Mouse (Mus musculus) C3H10T1/2 (cell line): ENCODE results near the gene Plekhg1. TPM values are rescaled to one million over a fixed set of nuclear protein-coding genes. Genes with fewer than 3 reads are reported as not detected.

Experiments used
- polyA plus RNA-seq, 2 experiments: library from polyadenylated mRNA; unstranded; fragments of >200 nt; fragmentation: generic; extraction: Trizol; gene quantifications; one replicate each; pipeline ENCODE4 v1.2.1; 2012; ENCODE audit warnings: missing spikeins in 2 of 2

The Plekhg1 gene
- under 1 TPM in 1 of 2 experiments, not detected in 1; 0.02 TPM for polyA plus RNA-seq

GRCm38 (mm10) chr10:3740148-3740503 is at the start of gene Plekhg1:
Gene Plekhg1 (plus strand): TSS chr10:3740364.

GRCm38 (mm10) chr10:3972981-3973588 is 232.9 kb downstream of the Plekhg1 start, which contains the start of gene Mthfd1l:
Gene Mthfd1l (plus strand): TSS chr10:3973118.

Other genes with a start within 250 kb of the Plekhg1 start
- under 1 TPM in 1 of 2 experiments, not detected in 1; 0.08 TPM for gene Iyd, start 200.1 kb upstream of the Plekhg1 start, polyA plus RNA-seq
- 10 to 100 TPM; 14.5 to 16.7 TPM for gene Mthfd1l, start 232.8 kb downstream of the Plekhg1 start, polyA plus RNA-seq